Mouse (Mus musculus): ENCODE data around the gene Fbrs. TPM values are rescaled to one million over a fixed set of nuclear protein-coding genes. Genes with fewer than 3 reads are reported as not detected.

Gene Fbrs
- polyA plus RNA-seq, 1 experiment from 2014 or later = 18.5 TPM

DNA sequence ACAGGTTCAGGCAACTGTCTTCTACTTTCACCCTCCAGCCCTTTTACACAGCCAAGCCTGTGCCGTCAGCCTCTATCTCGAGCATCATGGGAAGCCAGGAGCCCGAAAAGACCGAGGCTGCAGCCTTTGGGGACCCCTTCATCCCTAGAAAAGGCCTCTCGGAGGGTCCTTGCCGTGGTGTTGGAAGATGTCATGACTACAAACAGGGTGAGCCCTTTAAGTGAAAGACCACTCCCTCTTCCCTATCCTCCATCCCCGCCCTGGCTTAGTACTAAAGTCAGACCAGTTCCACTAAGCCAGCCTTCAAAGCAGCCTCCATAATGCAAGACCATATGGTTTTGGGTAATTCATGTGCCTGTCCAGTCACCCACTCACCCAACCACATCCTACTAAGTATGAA lies 6.9 kb upstream of the Fbrs start:
- Histone ChIP-seq H3K4me3 (ENCODE audit: low read depth, low read length) (peak overlapping the region; percentile 68), H3K36me3 (ENCODE audit: control insufficient read depth, insufficient read depth, low read length) (peaks cover 32% of the 10 kb centered on the region), H3K9ac (replicated peaks; ENCODE audit: low read depth, low read length) (peak overlapping the region; percentile 77), H3K9me3 (ENCODE audit: control insufficient read depth, low read depth, low read length) (no peaks in the 10 kb centered on the region), H3K27me3 (ENCODE audit: control insufficient read depth, insufficient read depth, low read length) (no peaks in the 10 kb centered on the region), H3K27ac (ENCODE audit: low read length) (peak overlapping the region; percentile 91), H3K4me1 (ENCODE audit: control insufficient read depth, insufficient read depth, low read length) (peaks cover 11% of the 10 kb centered on the region), H3K4me2 (replicated peaks; ENCODE audit: low read depth, low read length) (peak overlapping the region; percentile 75)
- WGBS = 0% methylated on average over 7 of the region's 7 CpGs
- ATAC-seq (ENCODE audit: insufficient number of reproducible peaks, insufficient read depth, low FRiP score, low read depth) = no peak

DNA sequence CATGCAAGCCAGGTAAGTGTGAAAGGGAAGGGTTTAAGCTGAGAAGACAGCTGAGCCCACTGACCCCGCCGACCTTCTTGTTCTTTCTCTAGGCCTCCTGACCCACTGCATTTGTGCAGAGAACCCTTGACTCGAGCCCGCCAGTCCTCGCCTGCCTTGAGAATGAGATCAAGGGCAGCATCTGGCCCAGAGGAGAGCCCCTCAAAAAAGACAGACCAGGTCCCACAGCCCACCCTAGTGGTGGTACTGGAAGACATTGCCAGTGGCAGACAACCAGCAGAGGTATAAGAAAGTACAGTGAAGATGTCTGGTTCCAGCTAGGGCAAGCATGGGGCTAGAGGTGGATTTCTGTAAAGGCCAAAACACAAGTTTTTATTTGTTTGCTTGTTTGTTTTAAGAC lies 5.3 kb upstream of the Fbrs start:
- H3K27me3 ChIP-seq (ENCODE audit: control insufficient read depth, insufficient read depth, low read length) = no peaks in the 10 kb centered on the region
- peaks cover 29% of the 10 kb centered on the region for H3K36me3 ChIP-seq (ENCODE audit: control insufficient read depth, insufficient read depth, low read length)
- no peaks in the 10 kb centered on the region for H3K9me3 ChIP-seq (ENCODE audit: control insufficient read depth, low read depth, low read length)
- peaks cover 13% of the 10 kb centered on the region for H3K4me1 ChIP-seq (ENCODE audit: control insufficient read depth, insufficient read depth, low read length)
- H3K4me2 ChIP-seq (replicated peaks; ENCODE audit: low read depth, low read length) = no peak overlapping the region
- no peak overlapping the region for H3K27ac ChIP-seq (ENCODE audit: low read length)
- H3K4me3 ChIP-seq (ENCODE audit: low read depth, low read length) = no peak overlapping the region
- no peak for ATAC-seq (ENCODE audit: insufficient number of reproducible peaks, insufficient read depth, low FRiP score, low read depth)
- 79% methylated on average over 5 of the region's 5 CpGs for WGBS
- H3K9ac ChIP-seq (replicated peaks; ENCODE audit: low read depth, low read length) = no peak overlapping the region

DNA sequence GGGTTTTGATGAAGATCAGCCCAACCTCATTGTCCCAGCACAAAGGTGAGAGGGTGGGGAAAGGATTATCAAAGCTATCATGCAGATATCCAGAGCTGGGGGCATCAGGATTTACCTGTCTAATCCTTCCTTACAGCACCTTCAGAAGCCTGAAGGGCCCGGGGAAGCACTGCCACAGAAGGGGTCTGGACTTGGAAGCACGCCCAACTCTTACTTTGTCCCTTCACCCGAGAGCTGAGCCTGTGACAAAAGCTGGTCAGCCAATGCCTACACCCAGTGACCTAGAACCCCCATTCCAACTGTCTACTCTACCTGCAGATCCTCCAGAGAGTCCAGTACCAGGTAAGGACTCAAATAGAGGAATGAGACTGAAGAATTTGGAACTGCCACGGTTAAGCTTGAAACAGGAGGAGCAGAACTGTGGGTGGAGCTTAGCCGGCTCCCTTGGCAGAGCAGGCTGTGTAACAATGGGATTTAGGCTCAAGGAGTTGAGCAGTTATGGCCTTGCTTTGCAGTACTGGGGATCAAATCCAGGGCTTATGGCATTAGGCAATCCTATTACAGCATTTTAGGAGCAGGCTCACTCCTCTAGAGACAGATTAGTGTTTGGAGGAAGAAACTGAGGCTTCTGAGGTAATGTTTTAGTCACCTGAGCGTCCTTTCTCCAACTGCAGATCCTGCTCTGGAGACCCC lies 4.5 kb upstream of the Fbrs start:
- ATAC-seq (ENCODE audit: insufficient number of reproducible peaks, insufficient read depth, low FRiP score, low read depth) = no peak
- WGBS = 81% methylated on average over 6 of the region's 6 CpGs
- Histone ChIP-seq H3K9me3 (ENCODE audit: control insufficient read depth, low read depth, low read length) (no peaks in the 10 kb centered on the region), H3K9ac (replicated peaks; ENCODE audit: low read depth, low read length) (no peak overlapping the region), H3K4me1 (ENCODE audit: control insufficient read depth, insufficient read depth, low read length) (peaks cover 13% of the 10 kb centered on the region), H3K27me3 (ENCODE audit: control insufficient read depth, insufficient read depth, low read length) (no peaks in the 10 kb centered on the region), H3K36me3 (ENCODE audit: control insufficient read depth, insufficient read depth, low read length) (peaks cover 29% of the 10 kb centered on the region), H3K27ac (ENCODE audit: low read length) (no peak overlapping the region), H3K4me3 (ENCODE audit: low read depth, low read length) (no peak overlapping the region), H3K4me2 (replicated peaks; ENCODE audit: low read depth, low read length) (no peak overlapping the region)

DNA sequence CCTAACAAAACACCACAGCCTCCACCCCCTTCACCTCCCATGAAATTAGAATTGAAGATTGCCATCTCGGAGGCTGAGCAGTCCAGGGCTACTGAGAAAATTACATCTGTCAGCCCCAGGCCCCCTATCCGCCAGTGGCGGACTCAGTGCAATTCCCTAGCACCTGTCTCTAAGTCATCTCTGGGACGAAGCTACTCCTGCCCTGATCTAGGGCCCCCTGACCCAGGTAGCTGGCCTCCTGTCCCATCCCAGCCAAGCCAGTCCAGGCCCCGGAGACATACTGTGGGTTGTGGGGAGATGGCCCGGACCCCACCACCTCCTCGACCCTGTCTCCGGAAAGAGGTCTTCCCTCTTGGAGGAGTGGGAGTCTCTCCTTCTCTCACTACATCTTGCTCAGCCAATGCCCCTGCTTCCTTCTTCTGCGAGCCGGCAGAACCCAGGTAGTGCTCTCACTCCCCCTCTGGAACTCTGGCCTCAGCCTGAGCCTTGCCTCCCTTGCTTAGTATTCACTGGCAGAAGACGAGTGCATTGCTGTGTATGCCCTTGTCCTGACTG lies 3.7 kb upstream of the Fbrs start:
- H3K4me1 ChIP-seq (ENCODE audit: control insufficient read depth, insufficient read depth, low read length) = peaks cover 20% of the 10 kb centered on the region
- H3K9me3 ChIP-seq (ENCODE audit: control insufficient read depth, low read depth, low read length) = no peaks in the 10 kb centered on the region
- no peak overlapping the region for H3K9ac ChIP-seq (replicated peaks; ENCODE audit: low read depth, low read length)
- no peak overlapping the region for H3K4me3 ChIP-seq (ENCODE audit: low read depth, low read length)
- H3K27ac ChIP-seq (ENCODE audit: low read length) = no peak overlapping the region
- H3K27me3 ChIP-seq (ENCODE audit: control insufficient read depth, insufficient read depth, low read length) = no peaks in the 10 kb centered on the region
- 91% methylated on average over 11 of the region's 11 CpGs for WGBS
- peaks cover 29% of the 10 kb centered on the region for H3K36me3 ChIP-seq (ENCODE audit: control insufficient read depth, insufficient read depth, low read length)
- no peak overlapping the region for H3K4me2 ChIP-seq (replicated peaks; ENCODE audit: low read depth, low read length)
- no peak for ATAC-seq (ENCODE audit: insufficient number of reproducible peaks, insufficient read depth, low FRiP score, low read depth)

DNA sequence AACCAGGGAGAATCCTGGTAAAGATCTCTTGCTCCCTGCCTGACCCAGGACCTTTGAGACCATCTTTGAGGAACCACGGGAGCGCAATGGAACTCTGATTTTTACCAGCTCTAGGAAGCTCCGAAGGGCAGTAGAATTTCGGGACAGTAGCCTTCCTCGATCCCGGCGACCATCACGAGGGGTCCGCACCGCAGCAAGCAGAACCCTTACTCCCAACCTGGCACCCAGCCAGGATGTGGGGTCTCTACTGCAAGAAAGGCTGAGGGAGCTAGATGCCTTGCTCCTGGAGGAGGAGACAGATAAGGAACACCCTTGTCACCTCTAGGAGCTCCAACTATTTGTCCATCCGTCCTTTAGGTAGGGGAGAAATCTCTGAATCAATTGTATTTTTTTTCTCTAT lies 2.7 kb upstream of the Fbrs start:
- H3K27me3 ChIP-seq (ENCODE audit: control insufficient read depth, insufficient read depth, low read length) = no peaks in the 10 kb centered on the region
- H3K4me2 ChIP-seq (replicated peaks; ENCODE audit: low read depth, low read length) = no peak overlapping the region
- no peak for ATAC-seq (ENCODE audit: insufficient number of reproducible peaks, insufficient read depth, low FRiP score, low read depth)
- H3K4me1 ChIP-seq (ENCODE audit: control insufficient read depth, insufficient read depth, low read length) = peaks cover 26% of the 10 kb centered on the region
- no peak overlapping the region for H3K4me3 ChIP-seq (ENCODE audit: low read depth, low read length)
- no peak overlapping the region for H3K9ac ChIP-seq (replicated peaks; ENCODE audit: low read depth, low read length)
- no peak overlapping the region for H3K27ac ChIP-seq (ENCODE audit: low read length)
- WGBS = 93% methylated on average over 11 of the region's 11 CpGs
- peaks cover 35% of the 10 kb centered on the region for H3K36me3 ChIP-seq (ENCODE audit: control insufficient read depth, insufficient read depth, low read length)
- no peaks in the 10 kb centered on the region for H3K9me3 ChIP-seq (ENCODE audit: control insufficient read depth, low read depth, low read length)

DNA sequence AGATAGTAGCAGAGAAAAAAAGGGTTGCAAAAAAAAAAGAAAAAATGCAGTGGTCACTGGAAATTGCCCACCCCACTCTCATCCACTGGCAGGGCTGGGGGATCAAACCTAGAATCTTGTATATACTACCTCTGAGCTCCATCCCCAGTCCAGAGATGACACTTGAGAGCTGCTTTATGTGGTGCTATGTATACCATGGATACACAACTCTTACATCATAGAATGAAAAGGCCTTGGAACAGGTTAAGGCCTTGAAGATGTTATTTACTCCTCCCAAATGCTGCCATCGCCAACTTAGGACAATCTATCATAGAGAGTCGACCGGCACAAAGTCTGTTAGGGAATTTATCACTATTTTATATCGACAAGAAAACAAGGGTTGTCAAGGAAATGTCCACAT lies 2.1 kb upstream of the Fbrs start:
- H3K27me3 ChIP-seq (ENCODE audit: control insufficient read depth, insufficient read depth, low read length) = no peaks in the 10 kb centered on the region
- H3K9me3 ChIP-seq (ENCODE audit: control insufficient read depth, low read depth, low read length) = no peaks in the 10 kb centered on the region
- 0 out of 2 replicates have a peak overlapping the region, but pooled peaks have one; percentile 21 for H3K9ac ChIP-seq (replicated peaks; ENCODE audit: low read depth, low read length)
- peaks cover 26% of the 10 kb centered on the region for H3K4me1 ChIP-seq (ENCODE audit: control insufficient read depth, insufficient read depth, low read length)
- peak overlapping the region; percentile 62 for H3K4me2 ChIP-seq (replicated peaks; ENCODE audit: low read depth, low read length)
- H3K4me3 ChIP-seq (ENCODE audit: low read depth, low read length) = peak overlapping the region; percentile 95; the same call in 1 of the 2 replicates
- WGBS = 45% methylated on average over 4 of the region's 4 CpGs
- peaks cover 36% of the 10 kb centered on the region for H3K36me3 ChIP-seq (ENCODE audit: control insufficient read depth, insufficient read depth, low read length)
- peak overlapping the region; percentile 92; the same call in 1 of the 2 replicates for H3K27ac ChIP-seq (ENCODE audit: low read length)
- ATAC-seq (ENCODE audit: insufficient number of reproducible peaks, insufficient read depth, low FRiP score, low read depth) = no peak

DNA sequence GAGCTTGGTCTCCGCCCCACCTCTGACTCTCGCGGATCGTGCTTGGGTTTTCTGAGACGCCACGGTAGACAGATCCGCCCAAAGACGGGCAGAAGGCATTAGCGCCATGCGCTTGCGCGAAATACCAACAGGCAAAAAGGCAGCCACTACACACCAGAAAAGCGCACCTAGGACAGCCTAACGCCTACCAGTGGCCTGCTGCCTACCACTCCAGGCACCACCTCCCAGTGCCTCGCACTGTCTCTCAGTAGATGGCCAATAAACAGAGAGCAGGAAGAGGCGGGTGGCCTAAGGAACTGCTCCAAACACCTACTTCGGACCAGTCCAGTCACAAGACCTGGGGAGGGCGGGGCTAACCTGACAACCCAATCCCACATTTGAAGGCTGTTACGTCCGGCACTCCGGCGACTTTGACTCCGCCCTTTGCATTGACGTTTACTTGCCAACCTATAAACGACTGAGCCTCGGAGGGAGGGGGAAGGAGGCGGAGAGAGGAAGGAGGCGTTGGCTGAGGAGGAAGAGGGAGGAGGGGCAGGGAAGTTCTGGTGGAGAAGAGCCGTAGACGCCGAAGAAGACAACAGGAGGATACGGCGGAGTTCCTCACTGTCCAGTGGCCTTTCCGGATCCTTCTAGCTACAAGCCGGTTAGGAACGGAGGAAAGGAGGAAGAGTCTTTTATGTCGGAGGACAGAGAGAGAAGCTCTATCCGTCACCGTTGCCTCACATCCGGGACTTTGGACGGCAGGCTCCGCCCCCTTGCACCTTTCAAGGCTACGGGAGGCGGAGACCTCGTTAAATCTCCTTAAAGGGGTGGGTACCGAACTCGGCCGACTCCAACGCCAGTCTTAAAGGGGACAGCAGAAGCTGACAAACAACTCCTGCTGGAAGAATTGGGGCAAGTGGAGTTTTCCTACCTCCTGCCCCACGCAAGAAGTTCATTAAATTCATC lies 1.0 kb upstream of the Fbrs start:
- H3K9ac ChIP-seq (replicated peaks; ENCODE audit: low read depth, low read length) = peak overlapping the region; percentile 85
- peak overlapping the region; percentile 98 for H3K4me2 ChIP-seq (replicated peaks; ENCODE audit: low read depth, low read length)
- under 1% methylated on average over 50 of the region's 50 CpGs for WGBS
- ATAC-seq (ENCODE audit: insufficient number of reproducible peaks, insufficient read depth, low FRiP score, low read depth) = peak; percentile 93
- H3K4me1 ChIP-seq (ENCODE audit: control insufficient read depth, insufficient read depth, low read length) = peaks cover 19% of the 10 kb centered on the region
- peaks cover 48% of the 10 kb centered on the region for H3K36me3 ChIP-seq (ENCODE audit: control insufficient read depth, insufficient read depth, low read length)
- H3K27me3 ChIP-seq (ENCODE audit: control insufficient read depth, insufficient read depth, low read length) = no peaks in the 10 kb centered on the region
- peak overlapping the region; percentile 92 for H3K27ac ChIP-seq (ENCODE audit: low read length)
- no peaks in the 10 kb centered on the region for H3K9me3 ChIP-seq (ENCODE audit: control insufficient read depth, low read depth, low read length)
- peak overlapping the region; percentile 95 for H3K4me3 ChIP-seq (ENCODE audit: low read depth, low read length)
